Mouse (Mus musculus) inflammation-experienced regulatory T-cells (primary cell): ENCODE data around the gene Pstpip1. TPM values are rescaled to one million over a fixed set of nuclear protein-coding genes. Genes with fewer than 3 reads are reported as not detected.

Experiments
- polyA plus RNA-seq, 2 experiments: library from polyadenylated mRNA; unstranded; fragments of 100-300 nt; shearing (Covaris generic); gene quantifications; one replicate each; pipeline ENCODE4 v1.2.1; 2017

Gene Pstpip1
- 100 to 1,000 TPM; 135 to 140 TPM for polyA plus RNA-seq

GRCm38 (mm10) chr9:56089778-56090520 is at the start of gene Pstpip1:
Pstpip1 (plus strand) TSS chr9:56089962.

GRCm38 (mm10) chr9:56041372-56042180 is 48.2 kb upstream of the Pstpip1 start, which contains the start of gene Rcn2:
Rcn2 (plus strand) TSS chr9:56041845.

GRCm38 (mm10) chr9:56165377-56165776 is 75.6 kb downstream of the Pstpip1 start, which contains the start of gene Tspan3:
Tspan3 (minus strand) TSS chr9:56165477.

Other genes with a start within 250 kb of the Pstpip1 start
- 10 to 100 TPM; 18.0 to 21.1 TPM for gene Scaper, start 151.8 kb upstream of the Pstpip1 start, polyA plus RNA-seq
- not detected for gene 4930563M21Rik, start 79.4 kb upstream of the Pstpip1 start, polyA plus RNA-seq
- gene Rcn2, start 48.1 kb upstream of the Pstpip1 start, polyA plus RNA-seq: 10 to 100 TPM; 59.1 to 78.8 TPM
- gene Tspan3, start 75.5 kb downstream of the Pstpip1 start, polyA plus RNA-seq: 10 to 100 TPM; 44.5 to 91.2 TPM